Mouse (Mus musculus) CH12.LX (cell line): Measurements from ENCODE around the gene Hdac11. TPM values are rescaled to one million over a fixed set of nuclear protein-coding genes. Genes with fewer than 3 reads are reported as not detected.

Experiments
- DNase-seq: peaks from one replicate; pipeline ENCODE4 v3.0.0-alpha.2; 2013; ENCODE audit errors: extremely low read depth
- H3K27ac ChIP-seq: 2 replicates; pipeline ENCODE4 v1.5.1; 2012; ENCODE audit warnings: low read depth, mild to moderate bottlenecking, control low read depth, moderate library complexity; ENCODE audit not compliant: insufficient read depth
- H3K27me3 ChIP-seq: replicated peaks from 2 replicates; pipeline ENCODE3; 2012; ENCODE audit warnings: inconsistent platforms
- H3K36me3 ChIP-seq, 2 experiments: replicated peaks in 1 of 2; 2 replicates each; pipeline versions ENCODE3 to v1.6.1; 2012; ENCODE audit warnings: inconsistent platforms in 1 of 2, low read length in 1 of 2, mild to moderate bottlenecking in 1 of 2, mixed read lengths in 1 of 2, moderate library complexity in 1 of 2; ENCODE audit not compliant: control insufficient read depth in 1 of 2, insufficient read depth in 1 of 2
- H3K4me1 ChIP-seq, 2 experiments: 2 replicates each; pipeline ENCODE4 v1.6.1; 2012; ENCODE audit warnings: inconsistent platforms in 1 of 2, moderate library complexity in 1 of 2; ENCODE audit not compliant: insufficient read depth in 2 of 2, control insufficient read depth in 1 of 2
- H3K4me2 ChIP-seq: 2 replicates; pipeline ENCODE4 v1.6.1; 2012; ENCODE audit warnings: low read depth, mild to moderate bottlenecking, control low read depth; ENCODE audit not compliant: poor library complexity, insufficient read depth, severe bottlenecking
- H3K4me3 ChIP-seq, 3 experiments: fragments of 150-350 bp in 1 of 3; sonication (generic) in 1 of 3; replicated peaks in 1 of 3; 2 replicates each; pipeline versions ENCODE3 to v1.5.1; 2011 to 2012; ENCODE audit warnings: low read depth in 2 of 3, low read length in 2 of 3, mild to moderate bottlenecking in 2 of 3, moderate library complexity in 2 of 3, control low read depth in 1 of 3, improper control_type of control experiment in 1 of 3, inconsistent platforms in 1 of 3, mixed read lengths in 1 of 3; ENCODE audit not compliant: poor library complexity in 1 of 3
- H3K79me2 ChIP-seq: replicated peaks from 2 replicates; pipeline ENCODE4 v1.6.1; 2012; ENCODE audit warnings: mild to moderate bottlenecking, moderate library complexity; ENCODE audit not compliant: control insufficient read depth, poor library complexity, insufficient read depth, severe bottlenecking; ENCODE audit errors: extremely low read depth
- H3K9ac ChIP-seq: 2 replicates; pipeline ENCODE4 v1.6.1; 2012; ENCODE audit warnings: low read depth, mild to moderate bottlenecking, control low read depth, moderate library complexity; ENCODE audit not compliant: insufficient read depth
- H3K9me3 ChIP-seq: replicated peaks from 2 replicates; pipeline ENCODE3; 2012; ENCODE audit warnings: low read length, inconsistent platforms, mixed read lengths
- BHLHE40 ChIP-seq: IDR thresholded peaks from 2 replicates; pipeline ENCODE4 v1.6.1; 2011; ENCODE audit warnings: mild to moderate bottlenecking, low read depth, low read length, improper control_type of control experiment
- CHD1 ChIP-seq: IDR thresholded peaks from 2 replicates; pipeline ENCODE4 v1.6.1; 2012; ENCODE audit warnings: low read depth, low read length, improper control_type of control experiment, inconsistent platforms
- ELF1 ChIP-seq: IDR thresholded peaks from 2 replicates; pipeline ENCODE4 v1.6.1; 2014; ENCODE audit warnings: low read depth, mild to moderate bottlenecking, inconsistent platforms, low read length, improper control_type of control experiment
- GABPA ChIP-seq: IDR thresholded peaks from 2 replicates; pipeline ENCODE4 v1.6.1; 2012; ENCODE audit warnings: low read depth, low read length, improper control_type of control experiment, inconsistent platforms; ENCODE audit not compliant: insufficient replicate concordance
- KAT2A ChIP-seq: IDR thresholded peaks from 2 replicates; pipeline ENCODE4 v1.6.1; 2012; ENCODE audit warnings: low read length, improper control_type of control experiment, inconsistent platforms; ENCODE audit not compliant: insufficient replicate concordance
- MAFK ChIP-seq: IDR thresholded peaks from 2 replicates; pipeline ENCODE4 v1.6.1; 2011; ENCODE audit warnings: low read length, improper control_type of control experiment; ENCODE audit not compliant: insufficient replicate concordance
- MAX ChIP-seq: IDR thresholded peaks from 2 replicates; pipeline ENCODE4 v1.6.1; 2011; ENCODE audit warnings: low read length, improper control_type of control experiment
- MAZ ChIP-seq: IDR thresholded peaks from 2 replicates; pipeline ENCODE4 v1.6.1; 2012; ENCODE audit warnings: low read depth, mild to moderate bottlenecking, inconsistent platforms, low read length, improper control_type of control experiment, moderate library complexity
- MXI1 ChIP-seq: IDR thresholded peaks from 2 replicates; pipeline ENCODE4 v1.6.1; 2011; ENCODE audit warnings: mild to moderate bottlenecking, low read depth, low read length, improper control_type of control experiment
- MYC ChIP-seq: IDR thresholded peaks from 2 replicates; pipeline ENCODE4 v1.6.1; 2011; ENCODE audit warnings: low read depth, mild to moderate bottlenecking, improper control_type of control experiment, low read length
- NELFE ChIP-seq: IDR thresholded peaks from 2 replicates; pipeline ENCODE4 v1.6.1; 2011; ENCODE audit warnings: low read depth, low read length, improper control_type of control experiment
- NRF1 ChIP-seq: IDR thresholded peaks from 2 replicates; pipeline ENCODE4 v1.6.1; 2014; ENCODE audit warnings: low read depth, mild to moderate bottlenecking, inconsistent platforms, low read length, improper control_type of control experiment, moderate library complexity
- POLR2A ChIP-seq: IDR thresholded peaks from 2 replicates; pipeline ENCODE4 v1.6.1; 2011; ENCODE audit warnings: low read depth, mild to moderate bottlenecking, improper control_type of control experiment, low read length
- POLR2AphosphoS2 ChIP-seq: IDR thresholded peaks from 2 replicates; pipeline ENCODE4 v1.6.1; 2011; ENCODE audit warnings: low read depth, low read length, improper control_type of control experiment
- RAD21 ChIP-seq: IDR thresholded peaks from 2 replicates; pipeline ENCODE4 v1.6.1; 2011; ENCODE audit warnings: low read depth, mild to moderate bottlenecking, low read length, improper control_type of control experiment, moderate library complexity
- RCOR1 ChIP-seq: conservative IDR thresholded peaks from 2 replicates; pipeline ENCODE4 v1.6.1; 2012; ENCODE audit warnings: low read depth, mild to moderate bottlenecking, inconsistent platforms, low read length, improper control_type of control experiment
- SIN3A ChIP-seq: IDR thresholded peaks from 2 replicates; pipeline ENCODE4 v1.6.1; 2012; ENCODE audit warnings: low read length, improper control_type of control experiment, inconsistent platforms
- TBP ChIP-seq: conservative IDR thresholded peaks from 2 replicates; pipeline ENCODE4 v1.6.1; 2011; ENCODE audit warnings: low read depth, low read length, improper control_type of control experiment
- UBTF ChIP-seq: IDR thresholded peaks from 2 replicates; pipeline ENCODE4 v1.6.1; 2012; ENCODE audit warnings: low read depth, mild to moderate bottlenecking, inconsistent platforms, low read length, improper control_type of control experiment, moderate library complexity
- USF2 ChIP-seq: conservative IDR thresholded peaks from 2 replicates; pipeline ENCODE4 v1.6.1; 2011; ENCODE audit warnings: low read depth, low read length, improper control_type of control experiment
- ZC3H11A ChIP-seq: IDR thresholded peaks from 2 replicates; pipeline ENCODE4 v1.6.1; 2012; ENCODE audit warnings: low read depth, mild to moderate bottlenecking, inconsistent platforms, low read length, improper control_type of control experiment
- ZMIZ1 ChIP-seq: IDR thresholded peaks from 2 replicates; pipeline ENCODE4 v1.6.1; 2012; ENCODE audit warnings: low read depth, mild to moderate bottlenecking, inconsistent platforms, low read length, improper control_type of control experiment
- ZNF384 ChIP-seq: IDR thresholded peaks from 2 replicates; pipeline ENCODE4 v1.6.1; 2012; ENCODE audit warnings: low read depth, low read length, improper control_type of control experiment, inconsistent platforms
- dilution Hi-C: fragments of 300-500 bp; cut with MboI; formaldehyde crosslinking; loops from 2 replicates; pipeline ENCODE4 v1.14.3; 2020; ENCODE audit warnings: low sequenced_read_pairs; ENCODE audit not compliant: extremely low pct_unique_long_range_greater_than_20kb, extremely low pct_ligation_motif_present
- in situ Hi-C: fragments of 300-500 bp; cut with MboI; formaldehyde crosslinking; loops from 3 replicates; pipeline ENCODE4 v1.14.3; 2019; ENCODE audit warnings: low sequenced_read_pairs, low pct_ligation_motif_present, low pct_unique_long_range_greater_than_20kb, mixed read lengths
- polyA plus RNA-seq: library from polyadenylated mRNA; unstranded; fragments of >175 nt; gene quantifications from 2 replicates; pipeline ENCODE4 v1.2.1, GENCODE M21; 2012; ENCODE audit warnings: low read depth; ENCODE audit not compliant: insufficient read length
- total RNA-seq, 2 experiments: library from RNA; depleted of rRNA; stranded (reverse); fragments of 300-350 nt in 1 of 2; fragments of >200 nt in 1 of 2; gene quantifications; 2 replicates each; pipeline ENCODE4 v1.2.3; 2012 to 2014

Hdac11 gene
- total and polyA plus RNA-seq, 3 experiments = 0.53 to 2.1 TPM; not detected in 1

DNA sequence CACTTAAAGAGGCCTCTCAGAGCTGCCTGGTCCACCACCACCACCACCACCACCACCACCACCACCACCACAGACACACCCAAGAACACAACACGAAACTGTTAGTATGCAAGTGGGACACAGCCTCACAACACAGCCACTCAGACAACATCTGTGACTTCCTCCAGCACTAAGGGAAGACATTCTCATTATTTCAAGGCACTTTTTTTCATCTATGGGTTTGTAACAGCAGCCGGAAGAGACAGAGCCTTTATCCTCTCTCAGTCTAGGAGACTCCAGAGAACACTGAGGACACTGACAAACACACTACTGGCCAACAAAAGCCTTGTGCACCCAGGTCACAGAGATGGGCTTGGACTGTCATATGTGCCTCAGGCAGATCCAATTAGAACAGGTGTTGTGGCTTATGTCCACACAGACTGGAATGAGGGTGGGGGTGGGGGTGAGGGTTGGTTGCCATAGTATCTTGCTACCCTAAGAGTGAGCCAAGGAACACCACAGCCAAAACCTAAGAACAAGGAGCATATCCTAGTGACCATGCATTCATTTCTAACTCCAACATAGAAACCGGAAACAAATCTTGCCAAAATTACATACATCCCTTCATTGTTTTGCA lies 48.1 kb upstream of the Hdac11 start:
- TF ChIP-seq POLR2AphosphoS2 (no peak), MAZ (no peak), ELF1 (no peak), MXI1 (no peak), ZNF384 (no peak), POLR2A (no peak), USF2 (no peak), SIN3A (no peak), GABPA (no peak), ZMIZ1 (no peak), RAD21 (no peak)
- TF ChIP-seq, all 38 proteins: peak for 0
- Histone ChIP-seq H3K4me2 (no peak overlapping the region), H3K79me2 (peaks cover 63% of the 10 kb centered on the region), H3K36me3 (peaks cover 0 to 52% of the 10 kb centered on the region in 2 experiments), H3K4me1 (peaks cover 24 to 83% of the 10 kb centered on the region in 2 experiments), H3K9me3 (peaks cover 3% of the 10 kb centered on the region), H3K27me3 (no peaks in the 10 kb centered on the region), H3K9ac (no peak overlapping the region), H3K4me3 (no peak overlapping the region), H3K27ac (no peak overlapping the region)
- in situ Hi-C loops = no loop called here
- DNase-seq = no peak
- dilution Hi-C loops = no loop called here

DNA sequence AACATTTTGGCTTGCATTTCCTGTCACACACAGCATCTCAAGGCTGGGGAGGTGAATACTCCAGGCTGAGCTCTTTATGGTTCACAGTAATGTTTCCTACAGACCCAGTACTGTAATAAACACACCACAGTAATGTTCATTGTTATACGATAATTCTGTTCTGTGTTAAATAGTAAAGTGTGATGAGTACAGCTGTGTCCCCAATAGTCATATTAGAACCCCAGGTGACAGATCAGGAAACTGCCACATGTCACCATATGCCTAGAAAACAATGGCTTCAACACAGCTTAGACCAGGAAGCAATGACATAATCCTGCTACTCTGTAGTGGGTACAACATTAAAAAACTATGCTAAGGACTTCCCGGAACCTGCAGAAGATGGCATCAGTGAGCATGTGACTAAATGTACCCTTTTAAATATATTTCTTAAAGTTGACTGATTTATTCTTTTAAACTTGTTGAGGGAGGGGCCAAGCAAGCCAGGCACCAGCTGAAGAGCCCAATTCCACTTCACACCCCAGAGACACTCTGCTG lies 47.5 kb upstream of the Hdac11 start:
- Histone ChIP-seq H3K4me2 (no peak overlapping the region), H3K4me3 (no peak overlapping the region), H3K79me2 (peaks cover 65% of the 10 kb centered on the region), H3K27me3 (no peaks in the 10 kb centered on the region), H3K9me3 (peaks cover 3% of the 10 kb centered on the region), H3K4me1 (peaks cover 24 to 83% of the 10 kb centered on the region in 2 experiments), H3K9ac (no peak overlapping the region), H3K27ac (no peak overlapping the region), H3K36me3 (peaks cover 0 to 48% of the 10 kb centered on the region in 2 experiments)
- in situ Hi-C loops = no loop called here
- no peak for TF ChIP-seq NELFE
- no peak for TF ChIP-seq NRF1
- no peak for TF ChIP-seq ZNF384
- no peak for TF ChIP-seq TBP
- TF ChIP-seq ZC3H11A = no peak
- TF ChIP-seq MXI1 = no peak
- no peak for TF ChIP-seq POLR2AphosphoS2
- TF ChIP-seq BHLHE40 = no peak
- TF ChIP-seq MYC = no peak
- no peak for TF ChIP-seq RCOR1
- no peak for TF ChIP-seq MAX
- TF ChIP-seq UBTF = no peak
- TF ChIP-seq ZMIZ1 = no peak
- no peak for TF ChIP-seq CHD1
- no peak for TF ChIP-seq MAFK
- TF ChIP-seq MAZ = no peak
- TF ChIP-seq KAT2A = no peak
- no peak for TF ChIP-seq SIN3A
- dilution Hi-C loops = no loop called here
- DNase-seq = no peak
